Mouse (Mus musculus): ENCODE measurements at regions not wholly inside any gene's neighbourhood (a gene's known extent, or its start where the extent isn't known, plus 50 kb on each side); places are given as distances from the start of the nearest gene placed in this dataset.
A peak's percentile ranks its signal among the peaks of the same experiment; 100 is the strongest.

DNA sequence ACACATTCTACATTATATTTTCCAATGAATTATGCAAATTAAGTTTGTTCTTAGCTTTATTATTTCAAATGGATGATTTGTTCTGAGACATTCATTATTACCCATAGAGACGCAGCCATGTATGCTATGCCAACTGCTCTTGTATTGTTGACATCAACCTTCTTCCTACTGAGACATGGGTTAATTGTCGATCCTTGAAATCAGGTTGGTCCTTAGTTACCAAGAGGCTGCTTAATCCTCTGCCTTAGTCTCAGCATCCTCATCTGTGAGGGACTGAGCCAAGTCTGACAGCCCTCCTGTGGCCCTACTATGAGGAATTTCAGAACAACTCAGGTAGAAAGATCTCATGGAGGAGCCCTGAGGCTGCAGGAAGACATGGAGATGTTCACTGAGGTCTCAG is 345.2 kb upstream of the Klf6 start:
- Histone ChIP-seq H3K4me1 (ENCODE audit: control insufficient read depth, insufficient read depth, insufficient read length, low read length) (no peaks in the 10 kb centered on the region), H3K27ac (replicated peaks; ENCODE audit: low read depth, low read length) (no peak overlapping the region), H3K4me3 (ENCODE audit: insufficient read depth, low read depth, low read length) (no peak overlapping the region)

DNA sequence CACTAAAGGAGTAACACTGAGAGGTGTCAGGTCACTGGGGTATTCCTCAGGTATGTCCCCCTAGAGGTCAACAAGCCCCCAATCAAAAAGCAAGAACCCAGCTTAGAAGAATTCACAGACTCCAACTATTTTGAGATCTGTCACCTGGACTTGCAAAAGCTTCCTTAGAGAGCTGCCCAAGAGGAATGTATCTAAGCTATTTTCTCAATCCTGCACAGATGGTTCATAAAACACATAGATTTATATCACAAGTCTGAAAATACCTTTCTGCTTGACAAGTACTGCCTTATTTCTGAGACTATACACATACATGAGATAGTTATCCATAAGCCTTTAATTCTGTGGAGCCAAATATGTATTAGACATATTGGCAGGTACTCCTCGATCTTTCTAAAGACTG is 342.1 kb upstream of the Klf6 start:
- H3K4me3 ChIP-seq (ENCODE audit: insufficient read depth, low read depth, low read length) = no peak overlapping the region

DNA sequence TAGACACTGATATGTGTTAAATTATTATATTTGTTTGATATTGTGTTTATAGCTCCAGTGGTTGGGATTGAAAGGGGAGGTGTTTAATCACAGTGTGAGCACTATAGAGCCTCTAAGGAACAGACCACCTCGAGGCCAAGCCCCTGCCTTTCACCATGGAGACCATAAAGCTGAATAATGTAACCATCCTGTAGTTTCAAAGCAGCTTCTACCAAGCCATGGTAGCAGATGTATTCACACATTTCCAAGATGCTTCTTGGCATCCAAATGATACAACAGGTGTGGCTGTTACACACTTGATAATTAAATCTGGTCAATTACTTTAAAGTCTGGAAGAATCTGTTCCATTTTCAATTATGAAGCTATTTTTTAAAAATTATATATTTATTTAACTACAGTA is 341.7 kb upstream of the Klf6 start:
- H3K4me1 ChIP-seq (ENCODE audit: control insufficient read depth, insufficient read depth, insufficient read length, low read length) = no peaks in the 10 kb centered on the region
- H3K4me3 ChIP-seq (ENCODE audit: insufficient read depth, low read depth, low read length) = no peak overlapping the region
- no peak overlapping the region for H3K27ac ChIP-seq (replicated peaks; ENCODE audit: low read depth, low read length)

More for the DNA sequence above, 342.1 kb upstream of the Klf6 start:
- no peaks in the 10 kb centered on the region for H3K4me1 ChIP-seq (ENCODE audit: control insufficient read depth, insufficient read depth, insufficient read length, low read length)
- H3K27ac ChIP-seq (replicated peaks; ENCODE audit: low read depth, low read length) = no peak overlapping the region

DNA sequence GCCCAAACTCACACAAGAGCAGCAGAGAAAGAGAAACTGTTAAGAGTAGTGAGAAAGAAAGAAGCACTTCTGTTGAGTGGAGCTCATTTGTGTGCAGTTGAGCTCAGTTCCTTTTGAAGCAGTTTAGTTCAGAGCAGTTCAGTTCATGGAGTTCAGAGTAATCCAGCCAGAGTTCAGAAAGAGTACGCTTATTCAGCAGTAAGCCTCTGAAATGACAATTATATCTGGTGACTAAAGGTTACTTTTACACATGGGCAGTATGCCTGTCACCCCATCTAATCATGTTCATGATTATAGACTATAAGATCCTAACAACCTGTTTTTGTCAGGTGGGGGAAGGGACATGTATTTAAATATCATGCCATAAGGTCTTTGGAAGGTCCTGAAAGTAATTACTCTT is 333.9 kb upstream of the Klf6 start:
- no peak overlapping the region for H3K27ac ChIP-seq (replicated peaks; ENCODE audit: low read depth, low read length)
- H3K4me1 ChIP-seq (ENCODE audit: control insufficient read depth, insufficient read depth, insufficient read length, low read length) = no peaks in the 10 kb centered on the region
- H3K4me3 ChIP-seq (ENCODE audit: insufficient read depth, low read depth, low read length) = no peak overlapping the region

DNA sequence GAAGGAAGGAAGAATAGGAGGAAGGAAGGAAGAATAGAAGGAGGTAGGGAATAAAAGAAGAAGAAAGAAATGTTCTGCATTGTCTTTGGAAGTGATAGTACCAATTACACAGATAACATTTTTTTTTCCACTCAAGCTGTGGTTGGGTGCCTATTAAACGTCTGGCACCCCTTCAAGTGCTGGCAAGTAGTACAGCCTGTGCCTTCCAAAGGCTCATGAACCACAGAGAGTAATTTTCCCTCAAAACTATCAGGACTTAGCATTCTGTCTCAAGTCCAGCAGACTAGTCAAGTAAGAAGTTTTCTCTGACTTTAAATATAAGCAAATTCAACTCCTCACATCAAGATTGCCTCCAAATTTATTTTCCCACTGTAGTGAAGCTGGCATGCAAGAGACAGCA is 321.0 kb upstream of the Klf6 start:
- no peaks in the 10 kb centered on the region for H3K4me1 ChIP-seq (ENCODE audit: control insufficient read depth, insufficient read depth, insufficient read length, low read length)
- H3K27ac ChIP-seq (replicated peaks; ENCODE audit: low read depth, low read length) = no peak overlapping the region
- no peak overlapping the region for H3K4me3 ChIP-seq (ENCODE audit: insufficient read depth, low read depth, low read length)

DNA sequence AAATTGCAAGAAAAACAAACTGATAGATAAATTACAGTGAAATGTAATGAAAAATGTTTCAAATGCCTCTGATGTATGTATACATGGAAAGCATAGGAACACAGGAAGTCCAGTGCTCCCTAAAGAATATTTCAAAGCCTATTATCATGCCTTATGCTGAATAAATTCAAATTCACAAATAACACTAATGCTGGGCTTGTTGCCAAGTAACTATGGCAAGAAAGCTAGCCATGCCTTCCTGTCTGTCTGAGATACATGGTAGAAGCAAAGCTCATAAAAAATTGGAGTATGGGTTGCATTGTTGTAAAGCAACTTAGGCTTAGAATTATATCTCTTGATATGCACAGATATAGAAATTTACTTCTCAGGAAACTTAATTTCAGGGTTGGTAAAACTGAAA is 315.8 kb upstream of the Klf6 start:
- no peak overlapping the region for H3K27ac ChIP-seq (replicated peaks; ENCODE audit: low read depth, low read length)
- H3K4me1 ChIP-seq (ENCODE audit: control insufficient read depth, insufficient read depth, insufficient read length, low read length) = peaks cover 2% of the 10 kb centered on the region; the same call in 1 of the 2 replicates
- H3K4me3 ChIP-seq (ENCODE audit: insufficient read depth, low read depth, low read length) = no peak overlapping the region

DNA sequence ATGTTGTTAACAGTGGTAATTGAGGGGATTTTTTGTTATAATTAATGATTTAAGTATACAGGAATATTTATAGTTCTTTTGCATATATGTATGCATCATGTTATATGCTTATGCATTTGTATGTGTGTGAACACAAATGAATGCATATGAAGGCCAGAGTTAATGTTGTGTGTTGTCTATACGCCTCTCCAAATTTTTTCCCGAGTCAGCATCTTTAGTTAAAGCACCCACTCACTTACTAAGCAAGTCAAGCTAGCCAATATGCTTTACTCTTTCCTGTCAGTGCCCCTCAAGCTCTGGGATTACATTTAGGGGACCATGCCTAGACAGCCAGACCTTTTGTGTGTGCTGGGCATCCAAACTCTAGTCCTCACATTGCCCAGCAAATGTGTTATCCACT is 315.3 kb upstream of the Klf6 start:
- no peak overlapping the region for H3K4me3 ChIP-seq (ENCODE audit: insufficient read depth, low read depth, low read length)
- H3K4me1 ChIP-seq (ENCODE audit: control insufficient read depth, insufficient read depth, insufficient read length, low read length) = peaks cover 2% of the 10 kb centered on the region; the same call in 1 of the 2 replicates
- no peak overlapping the region for H3K27ac ChIP-seq (replicated peaks; ENCODE audit: low read depth, low read length)

DNA sequence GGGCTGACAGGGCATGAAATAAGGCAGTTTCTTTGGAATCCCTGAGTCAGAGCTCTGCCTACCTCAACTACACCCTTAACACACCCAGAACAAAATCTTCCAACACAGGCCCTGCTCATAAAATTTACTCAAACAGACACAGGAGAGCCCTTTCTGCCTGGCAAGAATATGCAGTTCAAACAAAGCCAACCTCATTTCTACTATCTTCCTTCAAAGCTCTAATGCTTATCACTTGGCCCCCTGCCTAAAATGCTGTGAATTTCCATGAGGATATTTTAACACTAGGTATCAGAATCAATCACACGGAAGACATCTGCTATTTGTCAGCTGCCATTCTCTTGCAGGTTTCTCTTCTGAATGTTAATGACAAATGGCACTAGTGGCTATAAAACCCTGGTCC is 314.3 kb upstream of the Klf6 start:
- peaks cover 2% of the 10 kb centered on the region; the same call in 1 of the 2 replicates for H3K4me1 ChIP-seq (ENCODE audit: control insufficient read depth, insufficient read depth, insufficient read length, low read length)
- H3K27ac ChIP-seq (replicated peaks; ENCODE audit: low read depth, low read length) = no peak overlapping the region
- no peak overlapping the region for H3K4me3 ChIP-seq (ENCODE audit: insufficient read depth, low read depth, low read length)

DNA sequence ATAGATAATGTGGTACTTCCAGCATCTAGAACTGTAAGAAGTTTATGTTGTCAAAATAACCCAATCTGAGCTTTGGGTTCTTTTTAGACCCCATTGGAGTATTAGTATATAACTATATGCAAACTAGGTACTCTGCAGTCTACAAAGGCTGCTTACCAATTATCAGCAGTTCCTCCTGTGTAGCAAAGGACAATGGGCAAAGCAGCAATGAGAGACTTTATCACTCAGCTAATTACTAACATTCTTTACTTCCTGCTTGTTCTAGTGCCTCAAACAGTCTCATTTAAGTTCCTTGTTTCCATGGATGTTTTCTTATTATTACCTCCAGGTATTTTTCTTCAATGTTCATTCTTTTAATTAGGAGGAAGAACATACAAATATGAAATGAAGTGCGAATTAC is 312.5 kb upstream of the Klf6 start:
- Histone ChIP-seq H3K4me1 (ENCODE audit: control insufficient read depth, insufficient read depth, insufficient read length, low read length) (peaks cover 2% of the 10 kb centered on the region; the same call in 1 of the 2 replicates), H3K4me3 (ENCODE audit: insufficient read depth, low read depth, low read length) (no peak overlapping the region), H3K27ac (replicated peaks; ENCODE audit: low read depth, low read length) (no peak overlapping the region)

DNA sequence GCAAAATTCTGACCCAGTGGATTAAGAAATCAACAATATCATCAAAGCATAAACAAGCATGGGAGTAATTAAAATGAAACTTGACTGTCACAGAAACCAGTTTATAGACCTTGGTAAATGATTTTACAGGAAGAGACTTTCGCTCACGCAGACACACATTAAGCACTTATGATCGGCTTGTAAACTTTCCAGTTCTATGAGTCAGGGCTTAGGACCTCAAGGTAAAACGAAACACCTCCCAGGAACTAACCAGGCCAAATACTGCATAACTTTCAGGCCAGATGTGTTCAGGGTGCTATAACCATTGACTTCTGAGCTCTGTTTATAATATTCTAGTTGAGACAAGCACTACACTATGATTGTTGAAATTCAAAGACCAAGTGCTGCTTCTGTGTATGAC is 312.1 kb upstream of the Klf6 start:
- Histone ChIP-seq H3K4me1 (ENCODE audit: control insufficient read depth, insufficient read depth, insufficient read length, low read length) (peaks cover 2% of the 10 kb centered on the region; the same call in 1 of the 2 replicates), H3K27ac (replicated peaks; ENCODE audit: low read depth, low read length) (no peak overlapping the region), H3K4me3 (ENCODE audit: insufficient read depth, low read depth, low read length) (no peak overlapping the region)

DNA sequence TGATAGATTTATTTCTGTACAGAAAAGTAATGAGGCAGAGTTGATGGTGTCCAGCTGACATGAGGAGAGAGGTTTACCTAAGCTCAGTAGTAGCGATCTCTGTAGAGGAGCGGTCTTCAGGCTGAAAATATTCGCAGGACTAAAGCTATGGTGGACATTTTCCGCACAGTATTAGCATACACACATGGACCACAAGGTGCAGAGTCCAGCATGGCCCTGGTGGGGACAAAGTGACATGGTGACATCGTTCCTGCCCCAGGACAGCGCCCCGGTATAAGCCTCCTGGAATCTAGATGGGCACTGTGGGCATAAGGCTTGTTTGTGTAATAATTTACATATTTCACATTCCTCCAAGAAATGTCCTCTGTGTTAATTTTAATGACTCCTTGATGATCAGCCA is 311.5 kb upstream of the Klf6 start:
- H3K4me1 ChIP-seq (ENCODE audit: control insufficient read depth, insufficient read depth, insufficient read length, low read length) = peaks cover 2% of the 10 kb centered on the region; the same call in 1 of the 2 replicates
- no peak overlapping the region for H3K4me3 ChIP-seq (ENCODE audit: insufficient read depth, low read depth, low read length)
- H3K27ac ChIP-seq (replicated peaks; ENCODE audit: low read depth, low read length) = no peak overlapping the region

DNA sequence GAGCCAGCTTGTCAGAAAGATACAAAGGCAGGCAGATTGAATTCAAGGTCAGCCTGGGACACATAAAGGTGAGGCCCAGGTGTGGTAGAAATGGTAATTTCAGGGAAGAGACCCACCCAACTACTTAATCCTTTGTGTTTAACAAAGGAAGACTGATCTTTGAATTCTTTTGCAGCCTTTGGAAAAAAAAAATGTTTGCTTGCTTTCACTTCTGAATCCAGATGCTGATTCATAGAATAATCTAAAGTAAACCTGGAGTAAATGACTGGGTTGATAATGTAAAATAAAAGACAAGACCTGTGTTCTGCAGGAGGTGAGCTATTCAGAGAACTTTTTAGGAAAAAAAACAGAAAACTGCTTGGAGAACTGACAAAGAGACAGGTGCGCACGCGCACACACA is 310.9 kb upstream of the Klf6 start:
- no peak overlapping the region for H3K27ac ChIP-seq (replicated peaks; ENCODE audit: low read depth, low read length)
- peaks cover 2% of the 10 kb centered on the region; the same call in 1 of the 2 replicates for H3K4me1 ChIP-seq (ENCODE audit: control insufficient read depth, insufficient read depth, insufficient read length, low read length)
- no peak overlapping the region for H3K4me3 ChIP-seq (ENCODE audit: insufficient read depth, low read depth, low read length)

DNA sequence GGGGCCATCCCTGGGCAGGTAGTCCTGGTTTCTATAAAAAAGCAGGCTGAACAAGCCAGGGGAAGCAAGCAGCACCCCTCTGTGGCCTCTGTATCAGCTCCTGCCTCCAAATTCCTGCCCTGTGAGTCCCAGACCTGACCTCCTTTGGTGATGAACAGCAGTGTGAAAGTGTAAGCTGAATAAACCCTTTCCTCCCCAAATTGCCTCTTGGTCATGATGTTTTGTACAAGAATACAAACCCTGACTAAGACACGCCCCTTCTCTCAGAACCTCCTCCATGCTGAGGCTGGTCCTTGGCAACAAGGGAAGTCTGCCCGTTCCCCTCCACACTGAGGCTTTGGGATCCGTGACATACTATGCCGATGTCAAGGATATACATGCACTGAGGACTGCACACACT is 310.2 kb upstream of the Klf6 start:
- peaks cover 1% of the 10 kb centered on the region; the same call in 1 of the 2 replicates for H3K4me1 ChIP-seq (ENCODE audit: control insufficient read depth, insufficient read depth, insufficient read length, low read length)
- H3K27ac ChIP-seq (replicated peaks; ENCODE audit: low read depth, low read length) = no peak overlapping the region

DNA sequence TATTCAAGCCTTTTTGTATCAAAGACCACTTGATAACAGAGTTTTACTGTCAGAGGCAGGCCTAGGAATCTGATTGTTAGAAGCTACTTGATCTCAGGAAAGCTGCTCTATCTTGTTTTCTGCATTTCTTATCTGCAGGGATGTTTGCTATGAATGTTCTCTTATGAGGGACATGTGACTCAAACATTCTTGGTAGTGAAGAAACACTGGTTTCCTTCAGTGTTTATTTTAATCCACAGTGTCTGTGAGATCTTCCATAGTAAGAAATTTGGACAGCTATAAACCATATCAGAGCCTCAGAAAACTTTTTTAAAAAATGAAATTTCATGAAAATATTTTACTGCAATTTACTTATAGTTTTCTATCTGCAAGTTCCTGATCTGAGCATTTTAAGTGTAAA is 307.8 kb upstream of the Klf6 start:
- Histone ChIP-seq H3K4me1 (ENCODE audit: control insufficient read depth, insufficient read depth, insufficient read length, low read length) (no peaks in the 10 kb centered on the region), H3K4me3 (ENCODE audit: insufficient read depth, low read depth, low read length) (no peak overlapping the region), H3K27ac (replicated peaks; ENCODE audit: low read depth, low read length) (no peak overlapping the region)

More for the DNA sequence above, 310.2 kb upstream of the Klf6 start:
- H3K4me3 ChIP-seq (ENCODE audit: insufficient read depth, low read depth, low read length) = no peak overlapping the region

DNA sequence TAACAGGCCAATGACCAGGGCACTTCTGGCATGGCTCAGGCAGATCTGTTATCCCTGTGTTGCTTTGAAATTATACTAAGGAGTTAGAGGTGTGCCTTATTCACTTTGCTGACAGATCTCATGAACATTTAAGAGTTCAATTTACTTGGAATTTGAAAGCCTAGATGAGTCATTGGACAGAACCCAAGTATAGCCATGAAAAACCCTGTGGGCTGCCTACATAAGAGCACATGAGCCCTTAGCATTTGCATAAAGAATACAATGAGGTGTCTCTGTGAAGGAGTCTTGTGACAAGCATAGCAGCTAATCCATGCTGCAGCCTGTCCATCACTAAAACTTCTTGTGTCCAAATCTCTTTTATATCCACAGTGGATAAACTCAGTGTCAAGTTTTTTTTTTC is 303.2 kb upstream of the Klf6 start:
- H3K4me1 ChIP-seq (ENCODE audit: control insufficient read depth, insufficient read depth, insufficient read length, low read length) = no peaks in the 10 kb centered on the region
- H3K27ac ChIP-seq (replicated peaks; ENCODE audit: low read depth, low read length) = no peak overlapping the region
- H3K4me3 ChIP-seq (ENCODE audit: insufficient read depth, low read depth, low read length) = no peak overlapping the region

DNA sequence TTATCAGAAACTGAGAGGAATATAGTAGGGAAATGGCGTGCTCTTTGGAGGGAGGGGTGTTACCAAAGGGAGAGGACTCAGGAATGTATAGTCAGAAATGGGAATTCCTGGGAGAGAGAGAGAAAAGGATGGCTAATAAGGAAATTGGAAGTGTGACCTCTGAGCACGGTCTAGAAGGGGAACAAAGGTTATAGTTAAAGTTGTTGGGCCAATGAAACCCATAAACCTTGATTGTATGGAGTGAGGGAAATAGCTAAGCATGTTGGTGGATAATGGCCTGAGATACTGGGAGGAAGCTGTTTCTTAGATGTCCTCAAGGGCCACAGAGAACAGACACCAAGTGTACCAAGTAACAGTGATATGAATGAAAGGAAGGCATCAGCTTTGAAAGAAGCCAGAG is 294.8 kb upstream of the Klf6 start:
- H3K27ac ChIP-seq (replicated peaks; ENCODE audit: low read depth, low read length) = peak overlapping the region; percentile 84
- no peak overlapping the region for H3K4me3 ChIP-seq (ENCODE audit: insufficient read depth, low read depth, low read length)
- H3K4me1 ChIP-seq (ENCODE audit: control insufficient read depth, insufficient read depth, insufficient read length, low read length) = 0 out of 2 replicates have a peak, but pooled peaks cover 2% of the 10 kb centered on the region

DNA sequence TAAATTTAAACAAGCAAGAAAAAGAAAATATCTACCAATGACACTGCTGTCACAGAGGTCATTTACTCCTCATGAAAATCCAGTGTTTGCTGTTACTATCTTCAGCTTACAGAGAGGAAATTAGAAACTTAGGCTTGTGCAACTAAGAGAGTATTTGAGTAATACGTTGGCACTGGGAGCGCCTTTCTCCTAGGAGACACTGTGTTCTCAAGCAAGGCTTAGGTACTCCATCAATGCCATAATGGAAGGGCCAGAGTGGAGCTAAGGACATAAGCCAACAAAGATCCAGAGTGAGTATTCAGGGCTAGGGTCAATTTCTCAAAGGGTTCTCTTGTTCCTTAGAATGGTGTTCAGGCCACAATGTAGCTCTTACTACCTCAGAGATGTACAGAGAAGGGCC is 294.4 kb upstream of the Klf6 start:
- Histone ChIP-seq H3K4me3 (ENCODE audit: insufficient read depth, low read depth, low read length) (no peak overlapping the region), H3K4me1 (ENCODE audit: control insufficient read depth, insufficient read depth, insufficient read length, low read length) (0 out of 2 replicates have a peak, but pooled peaks cover 2% of the 10 kb centered on the region), H3K27ac (replicated peaks; ENCODE audit: low read depth, low read length) (peak overlapping the region; percentile 84)
